Mouse (Mus musculus) erythroblast, embryonic 14.5 days (primary cell): ENCODE measurements around the gene Pacsin3.
"Not testable (repeated sequence)": the region's sequence is repeated elsewhere in the genome, so short reads cannot be mapped to it uniquely, and the experiment has no call there.

Experiments used
- GATA1 ChIP-seq: IDR thresholded peaks from 2 replicates; pipeline ENCODE4 v1.6.1; 2012; ENCODE audit warnings: low read length, inconsistent platforms, mixed read lengths
- TAL1 ChIP-seq: IDR thresholded peaks from 3 replicates; pipeline ENCODE4 v1.6.1; 2012; ENCODE audit warnings: low read length, inconsistent platforms, mixed read lengths

- peak; percentile 44; the same call in 1 of the 2 replicates for TF ChIP-seq GATA1
- TF ChIP-seq TAL1, result not testable (repeated sequence)
These were observed 18.2 kb upstream of the Pacsin3 start for GRCm38 (mm10) chr2:91237511-91238080.
